Mouse (Mus musculus) myocyte (in vitro differentiated cells): Measurements from ENCODE around the gene Mbd3l2. TPM values are rescaled to one million over a fixed set of nuclear protein-coding genes. Genes with fewer than 3 reads are reported as not detected.

Experiments used
- H3K27me3 ChIP-seq: one replicate; pipeline ENCODE4 v1.6.1; 2011; ENCODE audit not compliant: control insufficient read depth, insufficient read depth, insufficient read length
- H3K36me3 ChIP-seq: one replicate; pipeline ENCODE4 v1.6.1; 2011; ENCODE audit not compliant: control insufficient read depth, insufficient read depth
- H3K4me2 ChIP-seq: one replicate; pipeline ENCODE4 v1.6.1; 2011; ENCODE audit warnings: low read depth, control low read depth
- H3K4me3 ChIP-seq: one replicate; pipeline ENCODE4 v1.5.1; 2011; ENCODE audit warnings: mild to moderate bottlenecking, control low read depth, moderate library complexity
- H3K79me2 ChIP-seq: one replicate; pipeline ENCODE4 v1.6.1; 2011; ENCODE audit not compliant: control insufficient read depth, insufficient read depth
- H3ac ChIP-seq: one replicate; pipeline ENCODE4 v1.6.1; 2011; ENCODE audit not compliant: control insufficient read depth, insufficient read length
- MYOG ChIP-seq, 3 experiments: IDR thresholded peaks; one replicate each; pipeline ENCODE4 v1.6.1; 2011; ENCODE audit warnings: control low read depth in 2 of 3, low read depth in 2 of 3, mild to moderate bottlenecking in 2 of 3; ENCODE audit not compliant: insufficient read length in 2 of 3, control insufficient read depth in 1 of 3, insufficient read depth in 1 of 3
- POLR2A ChIP-seq: IDR thresholded peaks from one replicate; pipeline ENCODE4 v1.6.1; 2011; ENCODE audit warnings: low read depth, mild to moderate bottlenecking, control low read depth, moderate library complexity; ENCODE audit not compliant: insufficient read length
- SRF ChIP-seq: IDR thresholded peaks from one replicate; pipeline ENCODE4 v1.6.1; 2011; ENCODE audit warnings: low read depth; ENCODE audit not compliant: control insufficient read depth, insufficient read length
- polyA plus RNA-seq: library from polyadenylated mRNA; unstranded; fragments of >200 nt; fragmentation: generic; extraction: Trizol; gene quantifications from one replicate; pipeline ENCODE4 v1.2.1, GENCODE M21; 2012; ENCODE audit warnings: missing spikeins

Mbd3l2 gene
- polyA plus RNA-seq, 1 experiment: not detected

- Histone ChIP-seq H3ac (no peak within 1 kb of the TSS), H3K27me3 (no peaks in the 10 kb centered on the region)
- TF ChIP-seq MYOG (IDR thresholded peaks at IDR 0.05; ENCODE audit: control insufficient read depth in 1 of 3, insufficient read depth in 1 of 3, insufficient read length in 2 of 3, low read depth in 2 of 3) (no peak), POLR2A (no peak), SRF (no peak)
Observed at GRCm38 (mm10) chr9:18478168-18478567, 47.7 kb downstream of the Mbd3l2 start, which contains the start of the genes Zfp558 and Mbd3l1. TSS of gene Zfp558 (minus strand) at chr9:18478268. TSS of gene Mbd3l1 (plus strand) at chr9:18478359.

More at GRCm38 (mm10) chr9:18478168-18478567, 47.7 kb downstream of the Mbd3l2 start, which contains the start of the genes Zfp558 and Mbd3l1:
- no peak within 1 kb of the TSS for H3K4me2 ChIP-seq
- H3K79me2 ChIP-seq: no peaks in the 10 kb centered on the region
- H3K36me3 ChIP-seq: no peaks in the 10 kb centered on the region
- no peak within 1 kb of the TSS for H3K4me3 ChIP-seq

Other genes with a start within 250 kb of the Mbd3l2 start
- 27.3 TPM for gene Chordc1, start 138.5 kb upstream of the Mbd3l2 start, polyA plus RNA-seq
- 1.6 TPM for gene Naalad2, start 27.7 kb upstream of the Mbd3l2 start, polyA plus RNA-seq
- not detected for gene Ubtfl1, start 26.2 kb upstream of the Mbd3l2 start, polyA plus RNA-seq
- gene Zfp558, start 47.6 kb downstream of the Mbd3l2 start, polyA plus RNA-seq: 0.31 TPM
- gene Mbd3l1, start 47.7 kb downstream of the Mbd3l2 start, polyA plus RNA-seq: not detected
- gene Muc16, start 243.9 kb downstream of the Mbd3l2 start, polyA plus RNA-seq: not detected